Mouse (Mus musculus) embryonic facial prominence, embryonic 14.5 days (tissue): ENCODE results near the gene Cerkl. TPM values are rescaled to one million over a fixed set of nuclear protein-coding genes. Genes with fewer than 3 reads are reported as not detected.

Source experiments
- ATAC-seq: fragments of 200-750 bp; cut with Nextera tagmentation; 2 replicates; pipeline ENCODE4 v1.8.0; 2017; ENCODE audit warnings: low read depth, moderate number of reproducible peaks, moderate TSS enrichment
- DNase-seq: peaks from one replicate; pipeline ENCODE4 v3.0.0-alpha.2; 2015; ENCODE audit warnings: low spot score
- H3K27ac ChIP-seq: fragments of 300-500 bp; sonication (generic); replicated peaks from 2 replicates; pipeline ENCODE4 v1.5.1; 2014; ENCODE audit warnings: low read depth, mild to moderate bottlenecking, low read length, moderate library complexity
- H3K27me3 ChIP-seq: fragments of 300-500 bp; sonication (generic); replicated peaks from 2 replicates; pipeline ENCODE4 v1.6.1; 2014; ENCODE audit warnings: low read length; ENCODE audit not compliant: control insufficient read depth, insufficient read depth
- H3K36me3 ChIP-seq: fragments of 300-500 bp; sonication (generic); 2 replicates; pipeline ENCODE4 v1.6.1; 2014; ENCODE audit warnings: low read length, mixed read lengths; ENCODE audit not compliant: control insufficient read depth, insufficient read depth
- H3K4me1 ChIP-seq: fragments of 300-500 bp; sonication (generic); 2 replicates; pipeline ENCODE4 v1.6.1; 2014; ENCODE audit warnings: antibody characterized with exemption, low read length; ENCODE audit not compliant: control insufficient read depth, insufficient read depth
- H3K4me2 ChIP-seq: fragments of 300-500 bp; sonication (generic); 2 replicates; pipeline ENCODE4 v1.6.1; 2014; ENCODE audit warnings: low read depth, mild to moderate bottlenecking, low read length, moderate library complexity, mixed read lengths
- H3K4me3 ChIP-seq: fragments of 300-500 bp; sonication (generic); 2 replicates; pipeline ENCODE4 v1.5.1; 2014; ENCODE audit warnings: low read depth, mild to moderate bottlenecking, low read length
- H3K9ac ChIP-seq: fragments of 300-500 bp; sonication (generic); 2 replicates; pipeline ENCODE4 v1.6.1; 2014; ENCODE audit warnings: low read depth, mild to moderate bottlenecking, low read length, moderate library complexity, mixed read lengths
- H3K9me3 ChIP-seq: fragments of 300-500 bp; sonication (generic); 2 replicates; pipeline ENCODE4 v1.6.1; 2016; ENCODE audit warnings: low read length; ENCODE audit not compliant: control insufficient read depth
- WGBS: fragments of 180-500 bp; shearing (Covaris S2); extraction: QIAGEN DNeasy Blood & Tissue Kit; methylation state at CpG from one replicate; pipeline ENCODE4 v1.1.7; 2014; 5-methylcytosine and 5-hydroxymethylcytosine counted together
- polyA plus RNA-seq: library from polyadenylated mRNA; unstranded; fragments of >200 nt; fragmentation: Nextera tagmentation; extraction: Ambion mirVana; gene quantifications from 2 replicates; pipeline ENCODE4 v1.2.1, GENCODE M21; 2014

Cerkl gene
- polyA plus RNA-seq, result 0.88 and 1.2 TPM in 2 replicates

- Histone ChIP-seq H3K4me3 (peak within 1 kb of the TSS; percentile 34), H3K27ac (no peak within 1 kb of the TSS), H3K36me3 (no peaks in the 10 kb centered on the region), H3K9me3 (no peaks in the 10 kb centered on the region), H3K9ac (no peak within 1 kb of the TSS), H3K4me1 (no peaks in the 10 kb centered on the region), H3K4me2 (peak within 1 kb of the TSS; percentile 55), H3K27me3 (peaks cover 78% of the 10 kb centered on the region)
- peak; percentile 75 for ATAC-seq
- peak; percentile 78 for DNase-seq
- under 1% methylated on average over 39 of the region's 42 CpGs for WGBS
These were observed at the start of gene Cerkl, which contains the start of gene Neurod1 for GRCm38 (mm10) chr2:79456575-79457349. Gene Cerkl, minus strand, starts transcription at chr2:79456785. Gene Neurod1, minus strand, starts transcription at chr2:79456751.

GRCm38 (mm10) chr2:79498990-79499755 is 42.6 kb upstream of the Cerkl start:
- Histone ChIP-seq H3K4me2 (no peak overlapping the region), H3K27me3 (no peaks in the 10 kb centered on the region), H3K9ac (no peak overlapping the region), H3K9me3 (no peaks in the 10 kb centered on the region), H3K27ac (no peak overlapping the region), H3K36me3 (no peaks in the 10 kb centered on the region), H3K4me3 (no peak overlapping the region), H3K4me1 (no peaks in the 10 kb centered on the region)
- 22% methylated on average over 10 of the region's 10 CpGs for WGBS
- ATAC-seq (peak; percentile 82), DNase-seq (peak; percentile 91)

GRCm38 (mm10) chr2:79485127-79485526 is 28.5 kb upstream of the Cerkl start:
- DNase-seq (peak; percentile 31), ATAC-seq (no peak)
- no peaks in the 10 kb centered on the region for H3K4me1 ChIP-seq
- no peak overlapping the region for H3K4me2 ChIP-seq
- no peaks in the 10 kb centered on the region for H3K9me3 ChIP-seq
- H3K27ac ChIP-seq, result no peak overlapping the region
- WGBS, result 36% methylated on average over 3 of the region's 3 CpGs
- no peak overlapping the region for H3K4me3 ChIP-seq
- no peaks in the 10 kb centered on the region for H3K36me3 ChIP-seq
- no peak overlapping the region for H3K9ac ChIP-seq
- H3K27me3 ChIP-seq, result no peaks in the 10 kb centered on the region

- Histone ChIP-seq H3K4me1 (no peaks in the 10 kb centered on the region), H3K27me3 (no peaks in the 10 kb centered on the region), H3K4me2 (no peak overlapping the region), H3K27ac (no peak overlapping the region), H3K36me3 (no peaks in the 10 kb centered on the region), H3K9me3 (no peaks in the 10 kb centered on the region), H3K4me3 (no peak overlapping the region), H3K9ac (no peak overlapping the region)
- DNase-seq (no peak), ATAC-seq (no peak)
- 82% methylated on average over 2 of the region's 2 CpGs for WGBS
These were observed 25.9 kb upstream of the Cerkl start for GRCm38 (mm10) chr2:79482511-79482910.

- no peak overlapping the region for H3K9ac ChIP-seq
- peaks cover 41% of the 10 kb centered on the region for H3K27me3 ChIP-seq
- H3K4me2 ChIP-seq, result no peak overlapping the region
- H3K9me3 ChIP-seq, result no peaks in the 10 kb centered on the region
- ATAC-seq (no peak), DNase-seq (no peak)
- no peak overlapping the region for H3K4me3 ChIP-seq
- 85% methylated on average over 4 of the region's 4 CpGs for WGBS
- no peaks in the 10 kb centered on the region for H3K4me1 ChIP-seq
- no peak overlapping the region for H3K27ac ChIP-seq
- H3K36me3 ChIP-seq, result no peaks in the 10 kb centered on the region
These were observed 5.8 kb upstream of the Cerkl start for GRCm38 (mm10) chr2:79462411-79462810.

GRCm38 (mm10) chr2:79461861-79462260 is 5.3 kb upstream of the Cerkl start:
- WGBS, result 73% methylated on average over 2 of the region's 2 CpGs
- peaks cover 46% of the 10 kb centered on the region for H3K27me3 ChIP-seq

GRCm38 (mm10) chr2:79460586-79460985 is 4.0 kb upstream of the Cerkl start:
- no peaks in the 10 kb centered on the region for H3K4me1 ChIP-seq
- no peak overlapping the region for H3K4me2 ChIP-seq
- no peaks in the 10 kb centered on the region for H3K9me3 ChIP-seq
- H3K4me3 ChIP-seq, result no peak overlapping the region
- DNase-seq, result peak; percentile 76
- peaks cover 59% of the 10 kb centered on the region for H3K27me3 ChIP-seq
- WGBS, result 2% methylated on average over 2 of the region's 2 CpGs
- no peaks in the 10 kb centered on the region for H3K36me3 ChIP-seq
- no peak overlapping the region for H3K9ac ChIP-seq
- H3K27ac ChIP-seq, result no peak overlapping the region
- ATAC-seq, result no peak

More at GRCm38 (mm10) chr2:79461861-79462260, 5.3 kb upstream of the Cerkl start:
- Histone ChIP-seq H3K4me2 (no peak overlapping the region), H3K9me3 (no peaks in the 10 kb centered on the region), H3K4me3 (no peak overlapping the region), H3K4me1 (no peaks in the 10 kb centered on the region), H3K9ac (no peak overlapping the region), H3K36me3 (no peaks in the 10 kb centered on the region), H3K27ac (no peak overlapping the region)
- DNase-seq (no peak), ATAC-seq (no peak)

GRCm38 (mm10) chr2:79460107-79460506 is 3.5 kb upstream of the Cerkl start:
- no peak for ATAC-seq
- peak; percentile 14 for DNase-seq
- H3K9ac ChIP-seq, result no peak overlapping the region
- H3K9me3 ChIP-seq, result no peaks in the 10 kb centered on the region
- H3K27ac ChIP-seq, result no peak overlapping the region
- H3K4me3 ChIP-seq, result no peak overlapping the region
- H3K27me3 ChIP-seq, result peaks cover 64% of the 10 kb centered on the region
- H3K4me1 ChIP-seq, result no peaks in the 10 kb centered on the region
- whole genome bisulfite sequencing, result 11% methylated on average over 14 of the region's 14 CpGs
- no peaks in the 10 kb centered on the region for H3K36me3 ChIP-seq
- H3K4me2 ChIP-seq, result no peak overlapping the region
